Mouse (Mus musculus): ENCODE data around the gene Cnksr2. TPM values are rescaled to one million over a fixed set of nuclear protein-coding genes. Genes with fewer than 3 reads are reported as not detected.
A peak's percentile ranks its signal among the peaks of the same experiment; 100 is the strongest.

Gene Cnksr2
- polyA plus RNA-seq (2016; fragmentation: Nextera tagmentation; extraction: Ambion mirVana) = 6.2 and 6.4 TPM in 2 replicates

GRCm38 (mm10) chrX:158043057-158043843 lies at the start of gene Cnksr2:
Gene Cnksr2, minus strand, starts transcription at chrX:158043294.
- Histone ChIP-seq H3K9ac (peak within 1 kb of the TSS; percentile 78), H3K36me3 (no peaks in the 10 kb centered on the region), H3K4me2 (replicated peaks) (peak within 1 kb of the TSS; percentile 60), H3K9me3 (no peaks in the 10 kb centered on the region; the same call in 1 of the 2 replicates), H3K27ac (0 out of 2 replicates have a peak within 1 kb of the TSS, but pooled peaks have one; percentile 15), H3K4me1 (no peaks in the 10 kb centered on the region), H3K27me3 (replicated peaks) (no peaks in the 10 kb centered on the region), H3K4me3 (peak within 1 kb of the TSS; percentile 59)
- 18% methylated on average over 69 of the region's 99 CpGs for WGBS
- ATAC-seq (ENCODE audit: low FRiP score, low read depth) = peak; percentile 79

- no peaks in the 10 kb centered on the region for H3K27me3 ChIP-seq (replicated peaks)
- H3K4me2 ChIP-seq (replicated peaks) = peak overlapping the region; percentile 60
- H3K9ac ChIP-seq = peak overlapping the region; percentile 78; the same call in 1 of the 2 replicates
- H3K27ac ChIP-seq = no peak overlapping the region
- peak overlapping the region; percentile 59 for H3K4me3 ChIP-seq
- H3K36me3 ChIP-seq = no peaks in the 10 kb centered on the region
- no peaks in the 10 kb centered on the region for H3K4me1 ChIP-seq
- 23% methylated on average over 13 of the region's 13 CpGs for WGBS
- ATAC-seq (ENCODE audit: low FRiP score, low read depth) = no peak
- no peaks in the 10 kb centered on the region; the same call in 1 of the 2 replicates for H3K9me3 ChIP-seq
Observed at GRCm38 (mm10) chrX:158043844-158044140, 698 bp upstream of the Cnksr2 start.

GRCm38 (mm10) chrX:158042255-158043056 lies 638 bp downstream of the Cnksr2 start:
- H3K27ac ChIP-seq = 0 out of 2 replicates have a peak overlapping the region, but pooled peaks have one; percentile 15
- no peaks in the 10 kb centered on the region for H3K27me3 ChIP-seq (replicated peaks)
- H3K9ac ChIP-seq = peak overlapping the region; percentile 78
- H3K4me3 ChIP-seq = peak overlapping the region; percentile 59
- no peaks in the 10 kb centered on the region for H3K4me1 ChIP-seq
- peak overlapping the region; percentile 60 for H3K4me2 ChIP-seq (replicated peaks)
- H3K36me3 ChIP-seq = no peaks in the 10 kb centered on the region
- no peaks in the 10 kb centered on the region; the same call in 1 of the 2 replicates for H3K9me3 ChIP-seq
- peak; percentile 66 for ATAC-seq (ENCODE audit: low FRiP score, low read depth)
- WGBS = 16% methylated on average over 61 of the region's 62 CpGs

GRCm38 (mm10) chrX:158041703-158042102 lies 1.4 kb downstream of the Cnksr2 start:
- WGBS = 22% methylated on average over 7 of the region's 7 CpGs
- Histone ChIP-seq H3K4me2 (replicated peaks) (peak overlapping the region; percentile 60), H3K4me3 (peak overlapping the region; percentile 59), H3K4me1 (no peaks in the 10 kb centered on the region), H3K9me3 (no peaks in the 10 kb centered on the region; the same call in 1 of the 2 replicates), H3K27me3 (replicated peaks) (no peaks in the 10 kb centered on the region), H3K36me3 (no peaks in the 10 kb centered on the region), H3K27ac (no peak overlapping the region), H3K9ac (peak overlapping the region; percentile 78)
- peak; percentile 30; the same call in 1 of the 2 replicates for ATAC-seq (ENCODE audit: low FRiP score, low read depth)

GRCm38 (mm10) chrX:157951698-157952097 lies 91.4 kb downstream of the Cnksr2 start:
- Histone ChIP-seq H3K4me2 (replicated peaks) (no peak overlapping the region), H3K4me3 (no peak overlapping the region), H3K27ac (no peak overlapping the region), H3K27me3 (replicated peaks) (no peaks in the 10 kb centered on the region), H3K36me3 (no peaks in the 10 kb centered on the region), H3K4me1 (no peaks in the 10 kb centered on the region), H3K9me3 (no peaks in the 10 kb centered on the region), H3K9ac (no peak overlapping the region)
- ATAC-seq (ENCODE audit: low FRiP score, low read depth) = no peak

- H3K27me3 ChIP-seq (replicated peaks) = no peaks in the 10 kb centered on the region
- H3K27ac ChIP-seq = no peak overlapping the region
- ATAC-seq (ENCODE audit: low FRiP score, low read depth) = no peak
- WGBS = 64% methylated on average over 1 of the region's 1 CpGs
- H3K4me2 ChIP-seq (replicated peaks) = no peak overlapping the region
- no peaks in the 10 kb centered on the region for H3K36me3 ChIP-seq
- H3K4me1 ChIP-seq = no peaks in the 10 kb centered on the region
- no peak overlapping the region for H3K9ac ChIP-seq
- no peaks in the 10 kb centered on the region for H3K9me3 ChIP-seq
- H3K4me3 ChIP-seq = no peak overlapping the region
Observed at GRCm38 (mm10) chrX:157949256-157949655, 93.8 kb downstream of the Cnksr2 start.

- no peaks in the 10 kb centered on the region for H3K4me1 ChIP-seq
- WGBS = 88% methylated on average over 5 of the region's 5 CpGs
- H3K9me3 ChIP-seq = no peaks in the 10 kb centered on the region
- no peak overlapping the region for H3K27ac ChIP-seq
- H3K27me3 ChIP-seq (replicated peaks) = no peaks in the 10 kb centered on the region
- H3K4me3 ChIP-seq = no peak overlapping the region
- no peaks in the 10 kb centered on the region for H3K36me3 ChIP-seq
- no peak overlapping the region for H3K9ac ChIP-seq
- no peak overlapping the region for H3K4me2 ChIP-seq (replicated peaks)
- no peak for ATAC-seq (ENCODE audit: low FRiP score, low read depth)
Observed at GRCm38 (mm10) chrX:157945121-157945520, 98.0 kb downstream of the Cnksr2 start.

- WGBS = 89% methylated on average over 1 of the region's 1 CpGs
- Histone ChIP-seq H3K27ac (no peak overlapping the region), H3K4me2 (replicated peaks) (no peak overlapping the region), H3K9ac (no peak overlapping the region), H3K4me3 (no peak overlapping the region), H3K27me3 (replicated peaks) (no peaks in the 10 kb centered on the region), H3K36me3 (no peaks in the 10 kb centered on the region), H3K4me1 (no peaks in the 10 kb centered on the region), H3K9me3 (no peaks in the 10 kb centered on the region)
- no peak for ATAC-seq (ENCODE audit: low FRiP score, low read depth)
Observed at GRCm38 (mm10) chrX:157936611-157937010, 106.5 kb downstream of the Cnksr2 start.

GRCm38 (mm10) chrX:157920093-157920492 lies 123.0 kb downstream of the Cnksr2 start:
- no peak overlapping the region for H3K4me2 ChIP-seq (replicated peaks)
- WGBS = 82% methylated on average over 3 of the region's 3 CpGs
- no peaks in the 10 kb centered on the region for H3K4me1 ChIP-seq
- H3K4me3 ChIP-seq = no peak overlapping the region
- H3K27ac ChIP-seq = no peak overlapping the region
- no peaks in the 10 kb centered on the region for H3K27me3 ChIP-seq (replicated peaks)
- H3K9me3 ChIP-seq = no peaks in the 10 kb centered on the region
- H3K9ac ChIP-seq = no peak overlapping the region
- H3K36me3 ChIP-seq = no peaks in the 10 kb centered on the region
- no peak for ATAC-seq (ENCODE audit: low FRiP score, low read depth)

GRCm38 (mm10) chrX:157829983-157830382 lies 213.1 kb downstream of the Cnksr2 start:
- 74% methylated on average over 4 of the region's 4 CpGs for WGBS

GRCm38 (mm10) chrX:157818921-157819260 lies 224.2 kb downstream of the Cnksr2 start:
- no peaks in the 10 kb centered on the region for H3K27me3 ChIP-seq (replicated peaks)
- no peak overlapping the region for H3K4me3 ChIP-seq
- no peak overlapping the region for H3K4me2 ChIP-seq (replicated peaks)
- no peaks in the 10 kb centered on the region for H3K4me1 ChIP-seq
- H3K9ac ChIP-seq = no peak overlapping the region
- no peak; the same call in 1 of the 2 replicates for ATAC-seq (ENCODE audit: low FRiP score, low read depth)
- no peaks in the 10 kb centered on the region for H3K36me3 ChIP-seq
- WGBS = 84% methylated on average over 13 of the region's 13 CpGs
- no peaks in the 10 kb centered on the region for H3K9me3 ChIP-seq
- H3K27ac ChIP-seq = no peak overlapping the region

More at GRCm38 (mm10) chrX:157829983-157830382, 213.1 kb downstream of the Cnksr2 start:
- H3K27me3 ChIP-seq (replicated peaks) = no peaks in the 10 kb centered on the region
- H3K9me3 ChIP-seq = no peaks in the 10 kb centered on the region
- no peaks in the 10 kb centered on the region for H3K36me3 ChIP-seq
- no peak overlapping the region for H3K27ac ChIP-seq
- no peaks in the 10 kb centered on the region for H3K4me1 ChIP-seq
- no peak overlapping the region for H3K9ac ChIP-seq
- ATAC-seq (ENCODE audit: low FRiP score, low read depth) = no peak
- no peak overlapping the region for H3K4me3 ChIP-seq
- H3K4me2 ChIP-seq (replicated peaks) = no peak overlapping the region

GRCm38 (mm10) chrX:157818207-157818920 lies 224.7 kb downstream of the Cnksr2 start, which contains the start of gene Klhl34:
Gene Klhl34, plus strand, starts transcription at chrX:157818435.
- H3K27ac ChIP-seq = no peak within 1 kb of the TSS
- H3K4me3 ChIP-seq = no peak within 1 kb of the TSS
- no peaks in the 10 kb centered on the region for H3K4me1 ChIP-seq
- no peaks in the 10 kb centered on the region for H3K27me3 ChIP-seq (replicated peaks)
- ATAC-seq (ENCODE audit: low FRiP score, low read depth) = peak; percentile 59; the same call in 1 of the 2 replicates
- H3K9me3 ChIP-seq = no peaks in the 10 kb centered on the region
- H3K36me3 ChIP-seq = no peaks in the 10 kb centered on the region
- WGBS = 43% methylated on average over 28 of the region's 28 CpGs
- H3K9ac ChIP-seq = no peak within 1 kb of the TSS
- H3K4me2 ChIP-seq (replicated peaks) = peak within 1 kb of the TSS; percentile 57

Data from neural tube, embryonic 12.5 days (tissue).